Mouse (Mus musculus) T-helper 2 cell (primary cell): ENCODE results near the gene Apon.
"Not testable (repeated sequence)": the region's sequence is repeated elsewhere in the genome, so short reads cannot be mapped to it uniquely, and the experiment has no call there.

ENCODE experiments used
- in situ Hi-C: fragments of 300-600 bp; cut with MboI, MseI; formaldehyde crosslinking; loops from one replicate; pipeline ENCODE4 v1.15.1; 2025; ENCODE audit warnings: high pct_unique_total_duplicates

The Apon gene

DNA sequence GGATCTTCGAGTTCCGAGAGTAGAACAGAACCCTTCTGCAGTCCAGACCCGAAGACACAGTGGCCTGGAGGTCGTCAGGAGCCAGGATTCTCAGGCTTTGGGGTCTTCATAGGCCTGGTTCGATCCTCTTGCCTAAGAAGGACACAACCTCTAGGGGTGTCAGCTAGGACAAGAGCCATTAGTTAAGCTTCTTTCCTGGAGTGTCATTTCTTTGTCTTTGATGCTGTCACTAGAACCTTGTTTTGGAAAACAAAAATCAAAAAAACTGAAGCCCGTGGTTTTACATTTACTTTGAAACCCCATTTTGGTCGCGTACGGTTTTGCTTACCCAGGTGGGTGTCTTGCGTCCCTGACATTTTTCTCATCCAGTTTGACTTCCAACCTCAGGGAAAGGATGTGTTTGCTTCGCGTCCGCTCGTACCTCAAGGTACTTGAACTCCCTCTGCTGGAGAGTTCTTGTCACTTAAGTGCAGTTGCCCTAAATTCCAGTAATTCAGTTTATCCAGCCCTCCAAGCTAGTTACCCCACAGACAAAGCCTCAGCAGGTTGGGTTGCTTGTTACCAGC lies 21.4 kb upstream of the Apon start:
- in situ Hi-C loops, result no loop called here

DNA sequence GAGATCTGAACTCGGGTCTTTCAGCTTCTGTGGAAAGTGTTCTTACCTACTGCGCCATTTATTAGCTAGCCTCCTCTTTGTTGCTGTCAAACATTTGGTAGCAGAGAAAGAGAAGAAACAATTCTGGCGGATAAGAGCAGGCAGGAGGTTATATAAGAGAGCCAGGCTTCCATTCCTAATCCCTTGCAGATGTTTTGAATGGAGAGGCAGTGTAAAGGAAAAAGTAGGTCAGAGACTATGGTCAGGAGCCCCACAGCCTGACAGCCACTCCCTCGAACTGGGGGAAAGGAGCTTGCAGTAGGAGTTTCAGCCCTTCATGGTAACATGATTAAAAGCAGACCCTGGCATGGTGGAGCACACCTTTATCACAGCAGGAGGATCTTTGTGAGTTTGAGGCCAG lies 17.6 kb upstream of the Apon start:
- in situ Hi-C loops, result no loop called here

DNA sequence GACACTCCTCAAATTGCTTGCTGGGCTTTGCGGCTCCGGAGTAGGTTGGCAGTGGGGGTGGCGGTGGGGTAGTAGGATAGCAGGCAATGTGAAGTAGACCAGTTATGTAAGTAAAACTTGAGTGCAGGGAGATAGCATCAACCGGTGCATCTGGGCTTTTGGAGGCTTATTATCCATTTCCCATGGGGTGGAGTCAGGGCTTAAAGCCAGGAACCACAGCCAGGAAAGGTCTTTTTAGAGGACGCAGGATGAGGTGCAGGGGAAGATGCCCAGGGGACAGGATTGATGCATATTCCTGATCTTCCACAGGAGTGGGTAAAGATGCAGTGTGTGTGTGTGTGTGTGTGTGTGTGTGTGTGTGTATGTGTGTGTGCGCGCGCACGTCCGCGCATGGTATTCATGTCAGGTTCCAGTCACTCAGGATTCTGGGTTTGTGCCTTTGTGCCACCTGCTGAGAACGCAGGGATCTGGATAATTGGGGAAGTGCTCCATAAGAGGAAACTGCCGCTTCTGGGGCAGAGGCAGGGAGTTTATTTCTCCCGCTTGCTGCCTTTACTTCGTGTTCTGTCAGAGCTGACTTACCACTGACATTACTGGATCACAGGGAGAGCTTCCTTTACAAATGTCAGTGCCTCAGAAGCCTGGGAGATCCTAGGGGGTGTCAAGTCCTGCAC lies 16.0 kb upstream of the Apon start:
- in situ Hi-C loops, result no loop called here

DNA sequence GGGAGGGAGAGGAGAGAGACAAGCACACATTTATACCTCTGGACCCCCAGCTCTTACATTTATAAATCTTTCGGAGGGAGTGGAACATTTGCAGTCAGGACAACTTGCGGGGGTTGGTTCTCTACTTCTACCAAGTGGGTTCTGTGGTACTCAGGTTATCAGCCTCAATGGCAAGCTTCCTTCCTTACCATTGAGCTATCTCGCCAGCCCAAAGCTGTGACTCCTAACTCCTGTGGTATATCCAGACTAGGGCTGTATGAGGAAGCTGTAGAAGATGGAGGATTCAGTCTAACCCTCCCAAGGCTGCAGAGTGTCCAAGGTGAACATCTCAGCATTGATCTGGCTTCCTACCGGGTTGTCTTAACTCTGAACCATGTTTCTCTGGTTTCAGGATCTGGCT lies 14.8 kb upstream of the Apon start:
- in situ Hi-C loops, result no loop called here

DNA sequence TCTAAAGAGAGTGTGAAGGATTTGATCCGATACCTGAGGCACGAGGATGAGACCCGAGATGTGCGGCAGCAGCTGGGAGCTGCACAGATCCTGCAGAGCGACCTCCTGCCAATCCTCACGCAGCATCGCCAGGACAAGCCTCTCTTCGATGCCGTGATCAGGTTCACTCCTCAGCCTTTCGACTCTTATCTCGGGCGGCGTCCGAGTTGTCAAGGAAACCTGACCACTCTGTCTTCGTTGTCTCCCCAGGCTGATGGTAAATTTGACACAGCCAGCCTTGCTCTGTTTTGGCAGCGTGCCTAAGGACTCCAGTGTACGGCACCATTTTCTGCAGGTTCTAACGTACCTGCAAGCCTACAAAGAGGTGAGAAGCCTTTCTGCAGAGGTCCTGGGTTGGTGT lies 13.8 kb upstream of the Apon start:
- in situ Hi-C loops, result no loop called here

DNA sequence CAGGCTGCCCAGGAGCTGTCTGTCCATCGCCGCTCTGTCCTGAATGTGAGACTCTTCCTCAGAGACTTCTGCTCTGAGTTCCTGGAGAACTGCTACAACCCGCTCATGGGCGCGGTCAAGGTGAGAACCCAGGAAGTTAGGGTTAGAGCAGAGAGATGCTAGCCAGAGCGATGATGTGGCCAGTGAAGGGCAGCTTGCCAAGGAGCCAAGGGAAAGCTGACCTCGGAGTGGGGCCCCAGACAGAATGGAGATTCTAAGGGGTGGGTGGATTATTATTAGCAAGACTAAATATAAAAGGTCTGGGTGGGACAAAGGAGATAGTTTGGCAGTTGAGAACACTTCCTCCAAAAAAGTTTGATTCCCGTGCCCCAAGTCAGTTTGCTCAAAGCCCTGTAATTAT lies 10.6 kb upstream of the Apon start:
- in situ Hi-C loops, result no loop called here

DNA sequence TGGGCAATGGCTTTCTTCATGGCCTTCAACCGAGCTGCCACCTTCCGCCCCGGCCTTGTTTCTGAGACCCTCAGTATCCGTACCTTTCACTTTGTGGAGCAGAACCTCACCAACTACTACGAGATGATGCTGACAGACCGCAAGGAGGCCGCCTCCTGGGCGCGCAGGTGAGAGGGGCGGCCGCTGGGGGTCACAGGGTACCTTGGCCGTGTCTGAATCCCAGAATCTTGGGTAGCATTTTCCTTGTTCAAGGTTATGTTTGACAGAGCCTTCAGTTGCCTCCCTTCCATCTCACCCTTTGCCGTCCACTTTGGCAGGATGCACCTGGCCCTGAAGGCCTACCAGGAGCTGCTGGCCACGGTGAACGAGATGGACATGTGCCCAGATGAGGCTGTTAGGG lies 9.8 kb upstream of the Apon start:
- in situ Hi-C loops, result no loop called here

DNA sequence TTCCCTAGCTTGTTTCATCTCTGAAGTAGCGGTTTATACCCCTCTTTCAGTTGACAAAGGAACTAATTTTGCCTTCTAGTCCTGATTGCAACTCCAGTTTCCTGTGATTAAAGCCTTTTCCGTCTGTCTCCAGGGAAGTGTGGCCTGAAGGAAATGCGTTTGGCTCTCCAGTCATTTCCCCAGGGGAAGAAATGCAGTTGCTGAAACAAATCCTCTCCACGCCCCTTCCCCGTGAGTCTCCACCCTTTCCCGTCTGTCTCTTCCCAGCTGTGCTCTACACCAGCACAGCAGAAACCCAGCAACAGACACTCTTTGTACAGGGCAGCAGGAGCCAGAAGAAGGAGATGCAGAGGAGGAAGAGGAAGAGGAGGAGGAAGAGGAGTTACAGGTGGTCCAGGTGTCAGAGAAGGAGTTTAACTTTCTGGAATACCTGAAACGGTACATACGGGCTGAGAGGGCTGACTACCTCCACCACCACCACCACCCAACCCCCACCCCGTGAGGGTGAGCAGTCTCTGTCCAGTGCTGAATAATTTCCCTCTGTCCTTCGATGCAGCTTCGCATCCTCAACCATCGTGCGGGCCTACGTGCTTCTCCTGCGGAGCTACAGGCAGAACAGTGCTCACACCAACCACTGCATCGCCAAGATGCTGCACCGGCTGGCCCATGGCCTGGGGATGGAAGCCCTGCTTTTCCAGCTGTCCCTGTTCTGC lies 6.7 kb upstream of the Apon start:
- in situ Hi-C loops, result no loop called here

DNA sequence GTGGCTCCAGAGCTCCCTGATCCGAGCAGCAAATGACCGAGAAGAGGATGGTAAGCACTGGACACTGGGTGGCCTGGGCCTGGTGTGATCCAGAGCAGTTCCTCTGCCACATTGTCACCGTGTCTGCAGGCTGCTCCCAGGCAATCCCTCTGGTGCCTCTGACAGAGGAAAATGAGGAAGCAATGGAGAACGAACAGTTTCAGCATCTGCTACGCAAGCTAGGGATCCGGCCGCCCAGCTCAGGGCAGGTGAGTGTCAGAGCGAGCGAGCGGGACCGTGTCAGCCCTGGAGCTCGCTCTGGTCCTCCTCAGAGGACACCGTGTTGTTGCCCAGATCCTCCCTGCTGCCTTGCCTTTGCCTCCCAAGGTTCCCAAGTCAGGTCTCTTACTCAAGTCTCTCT lies 3.3 kb upstream of the Apon start:
- in situ Hi-C loops, result no loop called here

DNA sequence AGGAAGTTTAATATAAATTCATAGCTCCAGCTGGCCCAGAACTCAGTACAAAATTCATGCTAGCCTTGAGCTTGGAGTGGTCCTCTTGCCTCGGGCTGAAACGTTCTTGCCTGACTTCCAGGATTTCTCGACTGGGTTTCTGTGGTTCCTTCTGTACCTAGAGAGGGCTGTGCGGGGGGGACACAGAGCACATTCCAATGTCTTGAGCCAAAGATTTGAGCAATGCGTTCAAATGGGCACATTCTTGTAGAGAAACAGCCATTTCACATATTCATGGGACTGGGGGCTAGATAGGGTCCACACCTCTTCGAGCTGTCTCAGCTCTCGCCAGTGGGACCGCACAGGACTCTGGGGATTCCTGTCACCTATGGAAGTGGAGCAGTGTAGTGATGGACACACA lies 2.0 kb downstream of the Apon start:
- in situ Hi-C loops, result no loop called here

DNA sequence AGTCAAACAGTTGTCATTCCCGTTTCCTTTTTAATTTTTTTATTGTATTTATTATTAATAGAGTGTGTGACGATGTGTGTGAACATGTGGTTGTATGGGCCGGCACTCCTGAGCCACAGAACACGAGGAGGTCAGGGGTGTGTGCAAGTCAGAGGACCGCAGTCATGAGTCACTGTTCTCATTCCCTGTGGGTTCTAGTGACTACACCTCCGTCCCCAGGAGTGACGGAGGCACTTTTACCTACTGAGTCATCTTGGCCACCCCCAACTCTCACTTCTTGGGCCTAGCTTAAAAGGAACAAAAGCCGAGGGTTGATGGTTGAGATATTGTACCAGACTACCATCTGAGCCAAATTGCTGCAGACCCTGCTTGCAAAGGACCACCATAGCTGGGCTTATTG lies 2.4 kb downstream of the Apon start:
- in situ Hi-C loops, result no loop called here

DNA sequence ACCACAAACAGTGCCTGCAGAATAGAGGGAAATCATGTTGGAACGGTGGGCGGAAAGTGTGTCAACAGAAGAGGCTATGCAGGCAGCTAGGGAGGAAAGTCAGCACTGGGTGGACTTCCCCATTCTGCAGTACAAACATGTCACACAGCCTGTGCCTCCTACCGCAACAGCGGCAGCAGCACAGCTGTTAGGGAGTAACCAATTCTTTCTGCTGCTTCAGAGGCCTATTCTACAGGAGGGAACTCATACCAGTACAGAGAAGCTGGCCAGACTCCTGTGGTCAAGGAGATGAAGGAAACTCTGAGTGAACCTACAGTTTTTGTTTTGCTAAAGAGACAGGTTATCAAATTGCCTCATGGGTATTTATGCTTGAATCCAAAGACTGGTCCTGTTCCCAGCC lies 5.1 kb downstream of the Apon start:
- in situ Hi-C loops, result no loop called here

DNA sequence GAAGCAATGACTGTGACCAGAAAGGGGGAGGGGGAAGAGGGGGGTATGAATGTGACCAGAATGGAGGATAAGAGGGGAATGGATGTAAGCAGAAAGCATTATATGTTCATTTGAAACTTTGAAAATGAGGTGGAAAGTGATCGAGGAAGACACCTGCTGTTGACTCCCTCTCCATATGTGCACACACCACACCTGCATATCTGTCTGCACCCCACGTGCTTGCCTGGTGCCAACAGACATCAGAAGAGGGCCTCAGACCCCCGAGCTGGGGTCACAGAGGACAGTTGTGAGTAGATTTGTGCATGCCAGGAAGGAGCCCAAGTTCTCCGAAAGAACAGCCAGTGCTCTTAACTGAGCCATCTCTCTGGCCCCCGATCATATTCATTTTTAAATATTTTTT lies 6.0 kb downstream of the Apon start:
- in situ Hi-C loops, result no loop called here

DNA sequence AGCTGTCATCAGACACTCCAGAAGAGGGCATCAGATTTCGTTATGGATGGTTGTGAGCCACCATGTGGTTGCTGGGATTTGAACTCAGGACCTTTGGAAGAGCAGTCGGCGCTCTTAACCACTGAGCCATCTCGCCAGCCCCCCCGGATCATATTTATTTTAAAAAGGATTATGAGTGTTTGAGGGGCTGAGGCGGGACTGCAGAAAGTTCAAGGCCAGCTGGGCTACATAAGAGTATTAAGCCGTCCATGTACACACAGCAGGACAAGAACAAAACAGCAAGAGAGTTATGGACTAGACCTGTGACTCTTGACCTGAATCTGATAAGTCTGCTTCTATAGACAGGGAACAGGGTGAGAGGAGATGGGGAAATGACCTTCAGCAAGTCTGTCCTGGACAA lies 6.5 kb downstream of the Apon start:
- in situ Hi-C loops, result not testable (repeated sequence)

DNA sequence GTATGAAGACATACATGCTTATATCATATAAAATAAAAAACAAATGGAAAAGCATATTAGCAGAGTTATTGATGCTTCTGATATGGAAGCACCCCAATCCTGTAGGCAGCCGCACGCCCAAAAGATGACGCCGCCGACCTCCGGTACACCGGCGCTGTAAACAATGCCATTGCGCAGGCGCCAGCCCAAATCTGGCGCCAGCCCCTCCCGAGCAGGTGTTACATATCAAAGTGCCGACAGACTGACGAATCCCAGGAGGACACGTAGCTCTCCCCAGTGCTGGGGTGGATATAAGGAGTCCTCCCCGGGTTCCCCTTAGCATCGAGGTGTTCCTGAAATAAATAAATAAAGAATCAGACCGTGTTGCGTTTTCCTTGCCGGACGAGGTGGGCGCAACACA lies 8.4 kb downstream of the Apon start:
- in situ Hi-C loops, result no loop called here

DNA sequence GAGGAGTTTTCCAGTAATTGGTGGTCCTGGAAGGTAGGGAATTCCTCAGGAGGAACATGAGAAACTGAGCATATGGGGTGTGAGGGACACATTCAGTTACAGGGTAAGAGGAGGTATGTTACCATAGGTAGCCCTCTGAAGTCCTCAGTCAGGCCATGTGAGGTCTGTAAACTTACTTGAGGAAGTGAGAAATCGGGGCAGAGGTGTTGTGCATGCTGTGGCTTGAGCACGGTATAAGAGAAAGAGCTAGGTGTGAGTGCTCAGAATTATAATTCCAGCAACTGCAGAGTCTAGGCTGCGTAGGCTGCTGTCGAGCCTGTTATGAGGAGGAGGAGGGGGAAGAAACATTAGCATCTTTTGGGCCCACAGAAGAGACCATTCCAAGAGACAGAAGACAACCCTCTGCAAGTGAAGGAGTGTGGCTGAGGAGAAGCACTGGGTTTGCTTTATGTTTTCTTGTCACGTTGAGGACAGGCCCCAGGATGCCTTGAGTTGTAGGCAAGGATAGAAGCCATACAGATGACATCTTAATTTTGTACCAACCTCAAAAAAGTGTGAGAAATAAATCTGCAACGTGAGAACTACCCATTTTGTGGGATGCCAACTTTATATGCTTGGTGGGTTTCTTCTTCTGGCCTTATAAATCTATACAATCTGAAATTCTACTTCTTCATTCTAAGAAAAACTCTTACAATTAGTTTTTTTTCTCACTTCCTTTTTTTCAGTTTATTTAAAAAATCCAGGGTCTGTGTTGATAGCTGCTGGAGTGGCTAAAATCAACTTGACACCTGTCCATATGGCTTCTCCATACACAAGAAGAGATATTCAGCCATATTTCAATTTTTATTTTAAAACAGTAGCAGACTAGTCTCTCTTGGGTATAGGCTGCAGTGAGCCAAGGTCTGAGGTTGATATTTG lies 9.8 kb downstream of the Apon start:
- in situ Hi-C loops, result no loop called here

DNA sequence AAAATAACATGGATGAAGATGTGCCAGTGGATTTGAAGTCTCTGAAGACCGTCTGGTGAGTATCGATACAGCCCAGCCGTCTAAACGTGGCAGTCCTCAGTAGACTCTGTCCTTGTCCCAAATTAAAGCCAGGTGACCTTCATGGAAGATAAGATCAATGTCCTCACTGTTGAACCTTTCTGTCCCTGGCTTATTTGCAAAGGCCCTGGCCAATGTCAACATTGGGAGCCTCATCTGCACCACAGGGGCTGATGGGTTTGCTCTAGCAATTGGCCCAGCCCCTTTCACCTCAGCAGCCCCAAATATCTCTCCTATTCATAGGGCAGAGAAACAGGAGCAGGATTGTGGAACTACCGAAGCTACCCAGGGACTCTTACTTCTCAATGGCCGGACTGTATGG lies 14.5 kb downstream of the Apon start, which contains the start of gene Apof:
Gene Apof, plus strand, starts transcription at position 301 of the 400 bp plus-strand sequence.
- in situ Hi-C loops, result no loop called here

DNA sequence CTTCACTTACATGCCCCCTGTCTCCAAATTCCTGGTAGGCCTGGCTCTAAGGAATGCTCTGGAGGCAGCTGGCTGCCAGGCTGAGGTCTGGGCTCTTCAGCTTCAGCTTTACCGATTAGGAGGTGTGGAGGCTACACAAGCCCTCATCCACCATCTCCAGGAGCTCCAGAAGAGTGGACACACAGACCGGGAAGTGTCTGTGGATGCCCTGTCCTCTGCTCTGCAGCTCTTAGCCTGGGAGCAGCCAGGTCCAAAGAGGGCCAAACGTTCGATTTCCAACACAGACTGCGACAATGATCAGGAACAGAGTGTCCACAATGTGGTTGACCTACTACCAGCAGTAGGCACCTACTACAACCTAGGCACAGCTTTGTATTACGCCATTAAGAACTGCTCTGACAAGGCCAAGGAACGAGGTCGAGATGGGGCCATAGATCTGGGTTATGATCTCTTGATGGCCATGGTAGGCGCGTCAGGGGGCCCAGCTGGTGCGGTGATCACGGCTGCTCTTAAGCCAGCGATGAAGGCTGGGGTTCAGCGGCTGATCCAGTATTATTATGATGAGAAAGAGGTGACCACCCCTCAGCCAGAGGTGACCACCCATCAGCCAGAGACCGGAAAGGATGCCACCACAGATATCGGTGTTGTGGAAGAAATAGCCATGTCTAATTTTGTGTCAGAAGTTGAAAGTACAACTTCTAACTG lies 15.5 kb downstream of the Apon start:
- in situ Hi-C loops, result no loop called here

DNA sequence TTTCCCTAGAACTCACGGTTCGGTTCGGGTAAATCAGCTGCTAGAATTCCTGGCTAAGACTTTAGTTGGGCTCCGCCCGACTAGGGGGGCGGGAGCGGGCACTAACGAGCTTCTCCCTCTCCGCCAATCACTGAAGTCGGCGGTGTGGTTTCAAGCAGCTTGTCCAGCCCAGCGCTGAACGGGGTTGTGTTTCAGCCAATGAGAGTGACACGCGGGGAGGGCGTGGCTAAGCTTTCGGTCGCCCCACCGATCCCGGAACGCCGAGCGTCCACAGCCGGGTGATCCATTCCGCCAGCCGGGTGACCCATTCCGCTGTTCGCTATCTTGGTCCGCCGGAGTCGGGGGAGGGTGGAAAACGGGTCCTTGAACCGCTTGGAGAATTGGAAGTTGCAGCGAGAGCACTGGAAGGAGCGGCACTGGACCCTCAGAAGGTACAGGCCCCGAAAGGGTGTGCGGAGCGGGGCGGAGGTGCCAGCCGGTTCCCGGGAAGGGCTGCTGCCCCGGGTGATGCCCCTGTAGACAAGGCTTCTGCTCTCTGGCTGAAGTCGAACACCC lies 16.5 kb downstream of the Apon start, which contains the start of gene Stat2:
Gene Stat2, plus strand, starts transcription at position 273 of the 555 bp plus-strand sequence.
- in situ Hi-C loops, result no loop called here

DNA sequence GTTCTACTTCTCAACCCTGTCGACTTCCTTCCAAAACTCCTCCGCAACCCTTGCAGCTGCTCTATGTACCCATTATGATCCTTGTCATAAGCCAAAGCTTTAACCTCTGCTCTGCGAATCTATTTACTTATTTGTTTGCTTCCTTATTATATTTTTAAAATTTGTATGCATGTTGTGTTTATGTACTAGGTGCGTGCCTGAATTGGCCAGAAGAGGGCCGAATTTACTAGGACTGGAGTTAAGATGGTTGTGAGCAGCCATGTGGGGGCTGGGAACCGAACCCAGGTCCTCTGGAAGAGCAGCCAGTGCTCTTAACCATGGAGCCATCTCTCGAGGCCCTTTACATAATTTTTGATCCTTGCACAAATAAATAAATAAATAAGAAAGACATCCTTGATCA lies 17.0 kb downstream of the Apon start:
- in situ Hi-C loops, result no loop called here

DNA sequence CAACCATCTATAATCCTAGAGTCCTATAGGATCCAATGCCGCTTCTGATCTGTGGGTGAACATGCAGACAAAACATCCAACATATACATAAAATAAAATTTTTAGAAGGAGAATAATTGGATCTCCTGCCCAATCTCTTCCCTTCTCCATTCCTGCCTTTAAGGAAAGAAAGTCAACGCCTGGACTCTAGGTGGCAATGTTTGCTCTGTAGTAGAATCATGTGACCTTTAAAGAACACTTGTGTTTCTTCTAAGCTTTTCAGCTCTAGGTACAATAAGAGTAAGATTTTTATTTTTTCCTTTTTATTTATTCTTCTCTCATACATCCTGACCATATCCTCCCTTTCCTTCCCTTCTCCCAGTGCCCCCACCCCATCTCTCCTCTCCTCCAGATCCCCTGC lies 18.0 kb downstream of the Apon start:
- in situ Hi-C loops, result no loop called here
